Mouse (Mus musculus) ovary, adult 18-20 months (tissue): Measurements from ENCODE around the gene Ganab.

ENCODE experiments used
- DNase-seq: peaks from one replicate; pipeline ENCODE4 v3.0.0; 2022; ENCODE audit warnings: low spot score, mixed read lengths

The Ganab gene

DNA sequence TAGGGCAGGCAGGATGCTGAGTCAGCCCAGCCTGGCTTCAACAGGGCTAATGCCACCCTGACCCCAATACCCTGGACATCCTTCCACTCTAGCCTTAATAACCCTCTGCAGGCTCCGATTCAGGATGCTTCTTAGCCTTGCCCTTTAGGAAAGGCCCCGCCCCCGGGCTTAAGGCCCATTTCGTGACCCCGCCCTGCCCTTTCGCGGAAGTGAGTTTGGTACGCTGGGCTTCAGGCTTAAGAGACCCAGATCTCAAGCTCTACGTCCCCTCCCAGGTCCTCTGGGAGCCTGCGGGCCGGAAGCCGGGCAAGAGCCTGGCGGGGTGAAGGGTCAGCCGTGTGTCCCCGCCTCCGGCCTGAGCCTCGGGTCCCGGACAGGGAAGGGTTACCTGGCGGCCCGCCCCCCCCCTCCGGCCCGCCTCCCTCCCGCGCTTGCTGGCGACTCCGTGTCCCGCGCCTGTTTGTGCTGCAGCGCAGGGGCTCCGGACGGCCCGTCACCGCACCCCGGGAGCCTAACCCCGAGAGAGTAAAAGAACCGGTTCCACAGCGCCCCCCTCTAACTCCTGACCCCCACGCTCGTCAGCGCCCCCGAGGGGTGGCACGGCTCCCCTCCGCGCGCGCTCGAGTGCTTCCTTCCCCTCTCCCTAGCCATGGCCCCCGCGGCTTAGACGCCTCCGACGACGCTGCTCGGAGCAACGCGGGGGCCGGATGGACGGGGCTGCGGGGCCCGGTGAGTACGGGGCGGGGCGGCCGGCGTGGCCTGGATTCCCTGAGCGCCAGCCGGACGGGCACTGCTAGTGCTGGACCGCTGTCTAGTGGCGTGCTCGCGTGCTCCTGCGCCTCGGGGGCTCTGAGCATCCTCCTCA, 31.6 kb downstream of the Ganab start, which contains the start of the genes Rom1 and Eml3:
TSS of gene Rom1 (minus strand) at position 133 of the 865 bp plus-strand sequence.
TSS of gene Eml3 (plus strand) at position 329 of the 865 bp plus-strand sequence.
- DNase-seq: peak; percentile 80

DNA sequence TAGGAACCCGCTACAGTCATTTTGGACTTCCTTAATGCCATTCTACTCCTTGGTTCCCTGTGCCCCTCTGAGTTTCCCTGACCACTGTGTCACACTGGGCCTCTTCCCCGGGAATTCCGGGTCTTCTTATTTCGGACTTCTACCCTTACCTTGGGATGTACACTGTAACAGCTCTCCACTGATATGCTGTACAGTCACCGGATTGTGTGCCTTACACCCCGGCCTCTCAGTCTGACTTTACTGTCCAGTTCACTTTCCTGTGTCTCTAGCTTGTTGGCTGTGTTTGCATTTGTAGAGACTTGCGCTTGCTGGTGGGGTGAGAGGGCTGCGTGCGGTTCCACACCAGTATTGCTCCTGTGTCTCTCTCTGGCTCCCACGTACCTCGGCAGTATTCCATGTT, 32.2 kb downstream of the Ganab start:
- DNase-seq: no peak

DNA sequence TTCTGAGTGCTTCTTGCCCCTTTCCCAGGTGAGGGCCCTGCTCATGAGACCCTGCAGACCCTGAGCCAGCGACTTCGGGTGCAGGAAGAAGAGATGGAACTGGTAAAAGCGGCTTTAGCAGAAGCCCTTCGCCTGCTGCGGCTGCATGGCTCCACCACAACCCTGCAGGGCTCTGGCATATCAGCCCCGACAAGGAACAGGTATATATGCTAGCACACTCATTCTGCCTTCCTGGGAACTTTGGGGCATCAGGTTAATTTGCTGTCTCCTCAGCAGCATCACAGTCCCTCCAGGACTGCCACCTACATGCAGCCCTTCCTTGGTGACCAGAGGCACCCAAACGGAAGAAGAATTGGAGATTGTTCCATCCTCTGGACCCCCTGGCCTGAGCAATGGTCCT, 32.9 kb downstream of the Ganab start:
- no peak for DNase-seq

DNA sequence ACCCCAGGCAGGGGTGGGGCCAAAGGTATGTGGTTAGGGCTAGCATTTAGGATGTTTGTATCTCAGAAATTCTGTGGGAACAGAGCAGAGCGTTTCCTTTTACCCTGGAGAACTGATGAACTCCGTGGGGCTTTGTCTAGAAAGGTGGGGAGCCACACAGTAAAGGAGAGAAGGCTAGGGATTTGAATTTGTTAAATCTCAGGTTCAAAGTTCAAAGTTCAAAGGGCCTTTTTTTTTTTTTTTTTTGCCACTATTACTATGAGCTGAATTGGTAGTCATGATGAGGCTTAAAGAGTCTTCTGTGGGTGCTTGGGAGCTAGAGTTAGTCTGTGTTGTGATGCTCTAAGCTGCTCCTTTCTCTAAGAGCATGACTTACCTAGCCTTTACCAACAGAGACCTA, 38.9 kb downstream of the Ganab start:
- DNase-seq: no peak

DNA sequence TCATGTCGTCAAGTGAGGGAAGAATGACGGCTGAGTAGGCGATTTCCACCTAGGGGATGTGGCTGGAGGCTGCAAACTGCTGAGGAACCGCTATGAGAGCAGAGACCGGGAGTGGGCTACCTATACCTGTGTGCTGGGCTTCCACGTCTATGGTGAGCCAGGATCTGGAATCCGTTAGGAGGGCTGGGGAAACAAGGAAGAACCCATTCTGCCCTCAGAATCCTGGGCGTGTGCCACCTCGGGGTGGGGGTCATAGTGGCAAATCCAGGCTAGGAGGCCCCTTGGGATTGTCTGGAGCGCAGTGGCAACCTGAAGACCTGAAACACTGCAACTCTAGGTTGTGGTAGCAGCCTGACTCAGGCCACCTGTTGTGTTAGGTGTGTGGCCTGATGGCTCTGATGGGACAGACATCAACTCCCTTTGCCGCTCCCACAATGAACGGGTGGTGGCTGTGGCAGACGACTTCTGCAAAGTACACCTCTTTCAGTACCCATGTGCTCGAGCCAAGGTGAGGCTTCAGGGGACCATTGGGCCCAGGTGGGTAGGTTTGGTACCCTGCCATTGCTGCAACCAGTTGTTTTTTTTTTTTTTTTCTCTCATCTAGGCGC, 42.8 kb downstream of the Ganab start:
- DNase-seq: no peak

DNA sequence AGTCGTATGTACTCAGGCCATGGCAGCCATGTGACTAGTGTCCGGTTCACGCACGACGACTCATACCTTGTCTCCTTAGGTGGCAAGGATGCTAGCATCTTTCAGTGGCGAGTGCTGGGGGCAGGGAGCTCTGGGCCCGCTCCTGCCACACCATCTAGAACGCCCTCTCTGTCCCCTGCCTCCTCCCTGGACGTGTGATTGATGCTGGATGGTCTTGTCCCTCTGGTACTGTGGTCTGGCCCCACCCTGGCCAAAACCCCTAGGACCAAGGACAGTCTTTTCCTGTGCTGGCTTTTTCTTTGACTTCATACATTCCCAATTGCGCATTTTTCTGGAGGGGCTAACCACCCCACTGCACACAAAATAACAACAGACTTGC, 43.3 kb downstream of the Ganab start:
- no peak for DNase-seq

DNA sequence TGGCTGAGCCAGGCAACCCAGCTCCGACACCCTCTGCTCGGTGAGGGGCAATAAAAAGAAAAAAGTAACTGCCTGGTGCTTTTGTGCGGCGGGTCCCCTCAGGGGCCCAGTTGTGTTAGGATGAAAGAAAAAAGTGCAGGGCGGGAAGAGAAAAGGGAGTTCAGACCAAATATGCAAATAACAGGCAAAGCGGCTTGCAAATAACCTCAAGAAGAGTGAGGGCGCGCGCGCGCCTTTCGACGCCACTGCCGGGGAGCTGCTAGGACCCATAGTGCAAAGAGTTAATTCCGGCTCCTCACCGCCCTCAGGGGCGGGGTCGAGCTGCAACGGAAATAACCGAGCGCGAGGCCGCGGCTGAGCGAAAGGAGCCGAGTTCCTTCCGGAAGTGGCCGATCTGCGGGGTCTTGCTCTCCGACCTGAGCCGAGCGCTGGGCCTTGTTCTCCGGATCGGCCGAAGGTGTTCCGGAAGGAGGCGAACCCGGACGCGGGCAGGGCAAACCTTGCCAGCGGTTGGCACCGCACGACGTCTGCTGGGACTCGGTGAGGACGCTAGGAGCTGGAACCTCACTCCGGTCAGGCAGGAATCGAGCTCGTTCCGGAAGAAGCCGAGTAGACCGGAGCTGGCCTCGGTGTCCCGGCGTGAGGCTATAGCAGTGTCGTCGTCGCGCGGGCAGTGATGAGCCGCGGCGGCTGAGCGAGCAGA, 43.8 kb downstream of the Ganab start, which contains the start of gene Mta2:
TSS of gene Mta2 (plus strand) at position 361 of the 703 bp plus-strand sequence.
- DNase-seq: peak; percentile 90

DNA sequence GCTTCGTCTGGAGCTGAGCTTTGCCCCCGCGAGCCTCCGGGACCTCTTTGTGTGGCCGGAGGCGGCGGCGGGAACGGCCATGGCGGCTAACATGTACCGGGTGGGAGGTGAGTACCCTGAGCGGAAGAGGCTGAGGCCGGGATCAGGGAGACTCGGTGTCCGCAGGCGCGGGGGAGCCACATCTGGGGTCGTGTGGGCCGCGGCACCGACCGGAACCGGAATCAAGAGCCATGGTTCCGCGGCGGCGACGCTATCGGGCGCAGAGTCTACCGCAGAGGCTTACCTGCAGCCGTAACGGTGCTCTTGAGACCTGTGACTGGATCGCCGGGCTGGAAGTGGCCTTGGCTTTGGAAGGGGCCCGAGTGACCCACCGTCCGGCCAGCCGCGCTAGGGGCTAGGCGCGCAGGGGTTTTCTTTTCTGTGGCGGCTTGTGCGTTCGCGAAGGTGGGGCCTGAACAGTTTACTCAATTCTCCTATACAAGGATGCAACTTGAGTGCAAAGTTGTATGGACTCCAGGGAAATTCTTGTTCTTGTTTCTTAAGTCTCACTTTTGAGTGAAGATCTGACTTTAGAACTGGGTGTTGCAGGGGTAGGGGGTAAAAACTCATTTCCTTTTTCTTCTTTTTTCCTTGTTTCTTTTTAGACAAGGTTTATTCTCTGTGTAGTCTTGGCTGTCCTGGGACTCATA, 44.5 kb downstream of the Ganab start:
- no peak for DNase-seq

DNA sequence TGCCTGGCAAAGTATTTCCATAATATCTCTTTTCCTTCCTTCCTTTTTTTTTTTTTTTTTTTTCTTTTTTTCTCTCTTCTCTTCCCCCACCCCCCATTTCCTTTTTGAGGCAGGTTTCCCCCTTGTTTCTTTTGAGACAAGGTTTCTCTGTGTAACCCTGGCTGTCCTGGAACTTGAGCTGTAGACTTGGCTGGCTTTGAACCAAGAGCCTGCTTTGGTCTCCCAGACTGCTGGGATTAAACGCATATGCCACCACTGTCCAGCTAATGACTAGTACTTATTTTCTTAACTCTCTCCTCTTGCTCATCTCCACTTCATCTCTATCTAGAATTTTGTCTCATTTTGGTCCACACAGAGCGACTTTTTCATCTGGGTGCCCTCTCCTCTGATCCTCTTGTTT, 45.2 kb downstream of the Ganab start:
- no peak for DNase-seq

DNA sequence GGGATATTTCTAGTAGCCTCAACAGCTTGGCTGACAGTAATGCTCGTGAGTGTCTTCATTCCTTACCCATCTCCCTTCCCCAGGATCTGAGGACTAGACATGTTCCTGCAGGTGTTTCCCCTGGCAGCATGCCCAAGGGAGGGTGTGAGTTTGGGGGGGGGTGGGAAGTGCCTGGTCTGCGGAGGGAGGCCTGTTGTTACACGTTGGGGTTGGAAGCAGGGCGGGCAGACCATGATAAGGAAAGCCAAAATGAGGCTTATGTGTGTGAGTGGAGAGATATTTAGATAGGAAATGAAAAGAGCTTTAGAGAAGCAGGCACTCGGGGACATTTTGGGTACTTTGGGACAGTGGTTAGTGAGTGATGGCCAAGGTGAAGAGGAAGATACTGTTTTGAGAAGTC, 46.2 kb downstream of the Ganab start:
- no peak for DNase-seq

DNA sequence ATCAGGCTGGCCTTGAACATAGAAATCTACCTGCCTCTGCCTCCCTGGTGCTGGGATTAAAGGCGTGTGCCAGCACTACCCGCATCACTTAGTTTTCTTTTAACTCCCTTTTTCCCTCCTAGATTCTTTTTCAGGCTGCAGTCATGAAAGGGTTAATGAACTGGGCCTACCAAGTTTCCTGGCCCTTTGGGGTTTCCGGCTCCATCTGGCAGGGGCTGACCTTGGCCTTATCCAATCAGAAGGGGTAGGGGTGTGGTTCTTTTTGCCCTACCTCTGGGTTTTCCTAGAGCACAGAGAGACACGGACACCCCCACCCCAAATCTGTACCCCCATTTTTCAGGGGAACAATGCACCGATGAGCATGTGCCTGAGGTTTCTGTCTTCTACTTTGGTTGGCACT, 46.9 kb downstream of the Ganab start:
- DNase-seq: no peak

DNA sequence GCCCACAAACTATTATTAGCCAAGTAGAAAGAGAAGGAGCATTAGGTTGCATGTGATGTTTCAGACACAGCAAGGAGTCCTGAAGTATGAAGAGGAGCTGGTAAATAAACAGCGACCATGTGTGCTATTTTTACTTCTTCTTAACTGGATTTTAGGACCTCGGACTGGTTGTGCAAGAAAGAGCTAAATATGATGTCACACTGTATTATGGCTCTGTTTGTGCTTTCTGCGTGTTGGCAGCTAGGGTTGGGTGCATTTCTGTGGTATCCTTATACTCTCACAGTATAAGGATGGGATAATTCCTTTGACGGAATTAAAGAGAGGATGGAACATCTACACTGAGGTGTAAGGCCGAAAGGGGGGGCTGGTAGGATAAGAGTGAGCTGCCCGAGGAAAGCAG, 47.4 kb downstream of the Ganab start:
- no peak for DNase-seq

DNA sequence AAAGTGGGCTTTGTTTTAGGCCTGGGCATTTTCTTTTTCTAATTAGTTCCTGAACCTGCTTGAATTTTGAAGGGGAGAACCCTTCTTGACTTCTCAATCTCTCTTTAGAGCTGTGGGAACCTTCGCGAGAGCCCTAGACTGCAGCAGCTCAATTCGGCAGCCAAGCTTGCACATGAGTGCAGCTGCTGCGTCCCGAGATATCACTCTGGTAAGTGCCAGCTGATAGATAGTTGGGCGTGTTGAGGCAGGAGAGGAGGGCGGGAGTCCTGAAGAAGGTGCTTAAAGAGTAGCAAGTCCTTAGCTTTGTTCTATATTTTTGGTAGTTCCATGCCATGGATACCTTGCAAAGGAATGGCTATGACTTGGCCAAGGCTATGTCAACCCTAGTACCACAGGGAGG, 49.1 kb downstream of the Ganab start:
- no peak for DNase-seq

DNA sequence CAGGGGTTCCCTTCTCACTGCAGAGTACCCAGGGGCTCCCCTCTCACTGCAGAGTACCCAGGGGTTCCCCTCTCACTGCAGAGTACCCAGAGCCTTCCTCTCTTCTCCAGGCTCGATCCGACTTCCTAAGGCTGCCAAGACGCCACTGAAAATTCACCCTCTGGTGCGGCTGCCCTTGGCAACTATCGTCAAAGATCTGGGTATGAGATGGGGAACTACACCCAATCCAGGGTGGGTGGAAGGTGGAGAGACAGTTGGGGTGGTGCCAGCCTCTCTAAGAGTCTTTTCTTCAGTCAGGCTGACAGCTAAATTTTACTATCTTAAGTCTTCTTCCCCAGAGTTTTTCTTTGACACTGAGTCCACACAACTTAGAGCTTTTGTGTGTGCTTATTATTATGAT, 52.3 kb downstream of the Ganab start:
- DNase-seq: no peak

DNA sequence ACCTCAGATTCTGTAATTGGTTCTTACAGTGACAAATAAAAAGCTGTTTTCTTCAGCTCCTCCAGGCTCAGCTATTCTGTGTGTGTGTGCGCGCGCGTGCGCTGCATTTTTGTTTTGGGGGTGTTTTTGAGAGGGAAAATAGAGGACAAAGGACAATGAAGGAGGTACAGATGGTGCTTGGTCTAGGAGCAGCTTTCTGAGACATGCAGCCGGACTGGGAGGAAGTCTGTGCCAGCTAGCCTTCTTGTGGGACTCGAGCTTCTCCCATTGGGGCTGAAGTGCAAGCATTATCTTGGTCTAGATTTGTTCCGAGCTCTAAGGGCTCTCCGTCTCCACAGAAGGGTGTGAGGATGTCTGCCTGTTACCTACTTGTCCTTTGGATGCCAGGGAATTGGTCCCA, 54.4 kb downstream of the Ganab start:
- DNase-seq: no peak

DNA sequence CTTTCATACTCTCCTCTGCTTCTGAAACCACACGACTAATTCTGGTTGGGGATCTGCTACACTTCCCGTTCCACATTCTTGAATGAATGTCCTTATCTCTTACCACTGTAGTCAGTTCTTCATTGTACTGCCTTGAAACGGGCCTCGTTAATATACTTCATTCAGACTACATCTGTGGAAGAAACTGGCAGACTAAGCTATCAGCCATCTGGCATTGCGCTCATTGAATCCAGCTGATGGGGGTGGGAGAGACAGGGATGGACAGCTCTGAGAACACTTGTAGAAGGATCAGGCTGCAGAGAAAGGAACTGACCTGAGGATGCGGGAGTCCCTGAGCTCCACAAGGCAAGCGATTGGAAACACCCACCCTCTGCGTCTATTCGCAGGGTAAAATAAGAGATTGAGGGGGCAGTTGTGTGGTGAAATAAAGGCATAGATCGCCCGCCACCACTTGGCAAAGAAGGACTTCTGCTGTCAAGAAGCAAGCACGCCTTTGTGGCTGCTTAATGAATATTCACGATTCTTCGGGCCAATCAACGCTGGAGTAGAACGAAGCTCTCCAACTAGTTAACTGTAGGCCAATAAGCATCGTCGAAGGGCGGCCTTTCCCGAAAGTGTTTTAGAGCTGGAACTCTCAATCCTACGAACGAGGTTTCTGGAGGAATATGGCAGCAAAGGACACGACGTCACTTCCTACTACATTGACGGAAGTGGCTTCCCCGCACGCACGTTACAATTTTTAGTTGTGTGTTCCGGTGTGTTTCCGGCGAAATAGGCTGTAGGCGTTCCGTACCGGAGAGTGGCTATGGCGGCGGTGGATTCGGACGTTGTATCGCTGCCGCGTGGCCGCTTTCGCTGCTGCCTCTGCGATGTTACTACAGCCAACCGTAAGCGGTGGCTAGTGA, 55.5 kb downstream of the Ganab start, which contains the start of gene Tut1:
TSS of gene Tut1 (plus strand) at position 713 of the 905 bp plus-strand sequence.
- peak; percentile 85 for DNase-seq

DNA sequence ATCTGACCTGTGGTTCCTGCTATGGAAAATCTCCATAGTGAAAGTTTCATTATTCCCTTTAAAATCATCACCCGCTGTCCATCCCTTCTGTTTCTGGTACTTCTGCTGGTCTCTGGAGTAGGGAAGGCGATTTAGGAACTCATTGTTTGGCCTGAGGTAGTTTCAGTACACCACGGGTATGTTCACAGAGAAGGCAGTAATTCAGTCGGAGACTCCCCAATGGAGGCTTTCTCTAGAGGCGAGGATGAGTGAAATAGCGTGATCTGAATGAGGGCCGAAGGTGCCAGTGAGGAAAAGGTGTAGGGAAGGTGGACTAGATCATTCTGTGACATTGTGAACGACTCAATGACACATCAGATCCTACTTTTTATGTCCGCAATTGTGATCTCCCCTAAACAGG, 56.3 kb downstream of the Ganab start:
- DNase-seq: no peak

DNA sequence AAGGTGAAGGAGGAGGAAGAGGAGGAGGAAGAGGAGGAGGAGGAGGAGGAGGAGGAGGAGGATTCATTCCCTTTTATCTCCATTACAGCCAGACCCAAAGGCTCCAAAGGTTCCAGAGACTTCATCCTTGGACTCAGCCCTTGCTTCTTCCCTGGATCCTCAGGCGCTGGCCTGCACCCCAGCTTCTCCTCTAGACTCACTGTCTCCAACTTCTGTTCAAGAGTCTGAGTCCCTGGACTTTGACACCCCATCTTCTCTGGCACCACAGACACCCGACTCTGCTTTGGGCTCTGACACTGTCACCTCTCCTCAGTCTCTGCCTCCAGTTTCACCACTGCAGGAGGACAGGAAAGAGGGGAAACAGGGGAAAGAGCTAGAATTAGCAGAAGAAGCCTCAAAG, 64.4 kb downstream of the Ganab start:
- no peak for DNase-seq

DNA sequence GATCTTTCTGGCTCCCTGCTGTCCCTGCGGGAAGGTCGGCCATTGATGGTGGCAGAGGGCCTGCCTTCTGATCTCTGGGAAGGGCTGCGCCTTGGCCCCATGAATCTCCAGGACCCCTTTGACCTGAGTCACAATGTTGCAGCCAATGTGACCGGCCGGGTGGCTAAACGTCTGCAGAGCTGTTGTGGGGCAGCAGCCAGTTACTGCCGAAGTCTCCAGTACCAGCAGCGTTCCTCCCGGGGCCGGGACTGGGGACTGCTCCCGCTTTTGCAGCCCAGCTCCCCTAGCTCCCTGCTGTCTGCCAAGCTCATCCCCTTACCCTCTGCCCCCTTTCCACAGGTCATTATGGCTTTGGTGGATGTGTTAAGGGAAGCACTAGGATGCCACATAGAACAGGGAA, 67.2 kb downstream of the Ganab start:
- no peak for DNase-seq

DNA sequence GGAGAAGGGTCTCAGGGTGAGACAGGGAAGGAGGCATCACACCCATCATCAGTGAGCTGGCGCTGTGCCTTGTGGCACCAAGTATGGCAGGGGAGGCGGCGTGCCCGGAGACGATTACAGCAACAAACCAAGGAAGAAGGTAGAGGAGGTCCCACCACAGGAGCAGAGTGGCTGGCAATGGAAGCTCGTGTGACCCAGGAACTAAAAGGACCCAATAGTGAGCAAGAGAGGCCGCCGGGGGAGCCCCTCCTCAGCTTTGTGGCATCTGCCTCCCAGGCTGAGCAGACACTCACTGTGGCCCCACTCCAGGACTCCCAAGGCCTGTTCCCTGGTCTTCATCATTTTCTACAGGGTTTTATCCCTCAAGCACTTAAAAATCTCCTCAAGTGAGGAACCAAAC, 67.9 kb downstream of the Ganab start:
- DNase-seq: peak; percentile 40

DNA sequence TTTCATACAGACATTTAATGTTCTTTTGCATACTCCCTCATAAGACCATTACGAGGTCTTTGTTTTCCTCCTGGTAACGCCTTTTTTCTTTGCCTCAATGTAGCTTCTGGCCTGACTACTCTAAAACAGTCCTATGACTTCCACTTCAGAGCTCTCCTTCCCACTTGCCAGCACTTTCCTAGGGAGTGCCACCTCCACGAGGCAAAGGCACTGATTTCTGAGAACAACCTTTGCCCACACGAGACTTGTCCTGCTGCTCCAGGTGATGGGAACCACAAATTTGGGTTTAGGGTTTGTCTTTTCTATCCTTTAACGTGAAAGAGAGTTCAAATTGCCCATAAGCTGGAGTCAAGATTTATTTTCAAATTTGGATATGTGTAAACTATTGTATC, 68.3 kb downstream of the Ganab start:
- DNase-seq: no peak
